Mouse (Mus musculus) erythroid progenitor cell, adult 5-6 weeks (primary cell): Measurements from ENCODE around the gene Lhfpl5. TPM values are rescaled to one million over a fixed set of nuclear protein-coding genes. Genes with fewer than 3 reads are reported as not detected.

ENCODE experiments used
- ATAC-seq: replicated peaks from 2 replicates; pipeline ENCODE4 v1.8.0; 2016; ENCODE audit warnings: moderate number of reproducible peaks, mild to moderate bottlenecking, moderate TSS enrichment, inconsistent platforms; ENCODE audit not compliant: poor library complexity, low FRiP score, severe bottlenecking
- total RNA-seq, 2 experiments: library from RNA; stranded (forward) in 1 of 2; stranded (reverse) in 1 of 2; fragments of 150-400 nt in 1 of 2; fragments of 186-747, 209-891 nt in 1 of 2; gene quantifications; 2 replicates each; pipeline versions ENCODE4 v1.2.3 to v1.2.4; 2015 to 2017; ENCODE audit warnings: low replicate concordance in 2 of 2

Gene Lhfpl5
- total RNA-seq, 2 experiments from 2014 or later: not detected

- ATAC-seq: no peak
Observed at GRCm38 (mm10) chr17:28567541-28567940, 7.9 kb upstream of the Lhfpl5 start.

- no peak for ATAC-seq
Observed at GRCm38 (mm10) chr17:28571868-28572267, 3.6 kb upstream of the Lhfpl5 start.

GRCm38 (mm10) chr17:28572521-28572920 lies 2.9 kb upstream of the Lhfpl5 start:
- ATAC-seq: no peak

- no peak for ATAC-seq
Observed at GRCm38 (mm10) chr17:28572941-28573340, 2.5 kb upstream of the Lhfpl5 start.

- ATAC-seq: no peak
Observed at GRCm38 (mm10) chr17:28580396-28580795, 5.0 kb downstream of the Lhfpl5 start.

GRCm38 (mm10) chr17:28581056-28581455 lies 5.6 kb downstream of the Lhfpl5 start:
- no peak for ATAC-seq

- no peak for ATAC-seq
Observed at GRCm38 (mm10) chr17:28586509-28586908, 11.1 kb downstream of the Lhfpl5 start.

GRCm38 (mm10) chr17:28588591-28588990 lies 13.2 kb downstream of the Lhfpl5 start:
- no peak for ATAC-seq

GRCm38 (mm10) chr17:28590596-28590995 lies 15.2 kb downstream of the Lhfpl5 start:
- no peak for ATAC-seq

- peak; percentile 70 for ATAC-seq
Observed at GRCm38 (mm10) chr17:28591476-28591875, 16.0 kb downstream of the Lhfpl5 start.

GRCm38 (mm10) chr17:28592998-28593397 lies 17.6 kb downstream of the Lhfpl5 start:
- ATAC-seq: peak; percentile 70

- no peak for ATAC-seq
Observed at GRCm38 (mm10) chr17:28593965-28594364, 18.5 kb downstream of the Lhfpl5 start.

- ATAC-seq: no peak
Observed at GRCm38 (mm10) chr17:28600780-28601179, 25.3 kb downstream of the Lhfpl5 start.

GRCm38 (mm10) chr17:28601557-28602250 lies 26.3 kb downstream of the Lhfpl5 start:
- ATAC-seq: no peak

GRCm38 (mm10) chr17:28609543-28609942 lies 34.1 kb downstream of the Lhfpl5 start:
- no peak for ATAC-seq

- ATAC-seq: no peak
Observed at GRCm38 (mm10) chr17:28612603-28613002, 37.2 kb downstream of the Lhfpl5 start.

GRCm38 (mm10) chr17:28613096-28613495 lies 37.7 kb downstream of the Lhfpl5 start:
- no peak for ATAC-seq

GRCm38 (mm10) chr17:28615332-28615731 lies 39.9 kb downstream of the Lhfpl5 start:
- no peak for ATAC-seq

- ATAC-seq: no peak
Observed at GRCm38 (mm10) chr17:28617636-28618035, 42.2 kb downstream of the Lhfpl5 start.

- peak; percentile 51 for ATAC-seq
Observed at GRCm38 (mm10) chr17:28618124-28618523, 42.7 kb downstream of the Lhfpl5 start.

- no peak for ATAC-seq
Observed at GRCm38 (mm10) chr17:28618775-28619174, 43.3 kb downstream of the Lhfpl5 start.
